Mouse (Mus musculus): Measurements from ENCODE around the gene Chdh. TPM values are rescaled to one million over a fixed set of nuclear protein-coding genes. Genes with fewer than 3 reads are reported as not detected.

The Chdh gene
- polyA plus RNA-seq, 1 experiment from 2014 or later = 0.34 TPM

Small RNA genes lying within 50 kb of the gene (microRNA-seq; reads per million reads assigned to microRNA genes)
- gene Mir6947 = not detected

Other genes with a start within 250 kb of the Chdh start
- 201 and 231 TPM in 2 replicates for gene Selenok, start 40.7 kb upstream of the Chdh start, polyA plus RNA-seq (2016; fragmentation: Nextera tagmentation; extraction: Ambion mirVana)
- gene Actr8, start 30.7 kb upstream of the Chdh start, polyA plus RNA-seq (2016; fragmentation: Nextera tagmentation; extraction: Ambion mirVana) = 62.4 and 65.1 TPM in 2 replicates
- gene Il17rb, start 127 bp upstream of the Chdh start, polyA plus RNA-seq (2016; fragmentation: Nextera tagmentation; extraction: Ambion mirVana) = 0.32 and 0.69 TPM in 2 replicates